Mouse (Mus musculus): ENCODE measurements at regions not wholly inside any gene's neighbourhood (a gene's known extent, or its start where the extent isn't known, plus 50 kb on each side); places are given as distances from the start of the nearest gene placed in this dataset.

DNA sequence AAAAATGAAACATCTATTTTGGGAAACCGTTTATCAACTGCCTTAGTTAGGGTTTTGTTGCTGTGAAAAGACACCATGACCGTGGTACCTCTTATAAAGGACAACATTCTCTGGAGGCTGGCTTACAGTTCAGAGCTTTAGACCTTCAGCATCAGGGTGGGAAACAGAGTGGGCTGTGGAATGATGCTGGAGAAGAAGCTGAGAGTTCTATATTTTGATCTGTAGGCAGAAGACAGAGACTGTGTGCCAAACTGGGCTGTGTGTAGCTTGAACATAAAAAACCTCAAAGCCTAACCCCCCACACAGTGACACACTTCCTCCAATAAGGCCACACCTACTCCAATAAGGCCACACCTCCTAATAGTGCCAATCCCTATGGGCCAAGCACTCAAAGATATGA lies 158.8 kb downstream of the Npr3 start:
- no peak for TF ChIP-seq CTCF (IDR thresholded peaks at IDR 0.05; ENCODE audit: low read depth)
- no peak overlapping the region for H3K4me2 ChIP-seq (replicated peaks; ENCODE audit: low read depth)
- no peaks in the 10 kb centered on the region for H3K27me3 ChIP-seq (replicated peaks; ENCODE audit: control insufficient read depth, insufficient read depth, low read length)
- no peaks in the 10 kb centered on the region for H3K4me1 ChIP-seq (replicated peaks; ENCODE audit: control insufficient read depth, insufficient read depth, low read length)
- no peak overlapping the region for H3K4me3 ChIP-seq (ENCODE audit: low read depth, low read length)
- no peaks in the 10 kb centered on the region for H3K36me3 ChIP-seq (ENCODE audit: control insufficient read depth, insufficient read depth)
- no peak for ATAC-seq
- H3K9me3 ChIP-seq (ENCODE audit: control insufficient read depth): no peaks in the 10 kb centered on the region
- WGBS: 81% methylated on average over 2 of the region's 2 CpGs
- no peak overlapping the region for H3K9ac ChIP-seq (ENCODE audit: low read depth, low read length)
- no peak overlapping the region for H3K27ac ChIP-seq (ENCODE audit: low read depth, low read length)

DNA sequence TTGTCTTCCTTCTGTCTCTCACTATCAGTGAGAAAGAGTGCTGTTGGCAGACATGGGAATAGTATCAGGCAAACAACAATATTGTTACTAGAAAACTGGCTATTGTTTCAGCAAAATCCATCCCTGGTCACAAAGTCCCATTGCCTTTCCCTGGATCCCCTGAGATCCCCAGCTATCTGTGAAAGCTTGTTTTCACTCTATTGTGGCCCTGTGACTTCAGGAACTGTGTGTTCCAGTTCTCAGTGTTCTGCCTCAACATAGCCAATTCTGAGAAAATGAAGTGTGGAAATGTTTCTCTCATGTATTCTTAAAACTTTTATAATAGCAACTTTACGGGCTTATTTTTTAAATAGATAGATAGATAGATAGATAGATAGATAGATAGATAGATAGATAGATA lies 160.3 kb downstream of the Npr3 start:
- no peaks in the 10 kb centered on the region for H3K9me3 ChIP-seq (ENCODE audit: control insufficient read depth)
- ATAC-seq: no peak
- no peak overlapping the region for H3K4me3 ChIP-seq (ENCODE audit: low read depth, low read length)
- no peak overlapping the region for H3K27ac ChIP-seq (ENCODE audit: low read depth, low read length)
- H3K27me3 ChIP-seq (replicated peaks; ENCODE audit: control insufficient read depth, insufficient read depth, low read length): no peaks in the 10 kb centered on the region
- no peaks in the 10 kb centered on the region for H3K36me3 ChIP-seq (ENCODE audit: control insufficient read depth, insufficient read depth)
- 92% methylated on average over 1 of the region's 1 CpGs for WGBS
- no peak overlapping the region for H3K4me2 ChIP-seq (replicated peaks; ENCODE audit: low read depth)
- no peak for TF ChIP-seq CTCF (IDR thresholded peaks at IDR 0.05; ENCODE audit: low read depth)
- H3K4me1 ChIP-seq (replicated peaks; ENCODE audit: control insufficient read depth, insufficient read depth, low read length): no peaks in the 10 kb centered on the region
- H3K9ac ChIP-seq (ENCODE audit: low read depth, low read length): no peak overlapping the region

- no peak for ATAC-seq
- Histone ChIP-seq H3K9ac (ENCODE audit: low read depth, low read length) (no peak overlapping the region), H3K4me3 (ENCODE audit: low read depth, low read length) (no peak overlapping the region), H3K27me3 (replicated peaks; ENCODE audit: control insufficient read depth, insufficient read depth, low read length) (no peaks in the 10 kb centered on the region), H3K4me1 (replicated peaks; ENCODE audit: control insufficient read depth, insufficient read depth, low read length) (no peaks in the 10 kb centered on the region), H3K36me3 (ENCODE audit: control insufficient read depth, insufficient read depth) (no peaks in the 10 kb centered on the region), H3K4me2 (replicated peaks; ENCODE audit: low read depth) (no peak overlapping the region), H3K27ac (ENCODE audit: low read depth, low read length) (no peak overlapping the region), H3K9me3 (ENCODE audit: control insufficient read depth) (no peaks in the 10 kb centered on the region)
- WGBS: 56% methylated on average over 9 of the region's 9 CpGs
- no peak for TF ChIP-seq CTCF (IDR thresholded peaks at IDR 0.05; ENCODE audit: low read depth)
Observed at GRCm38 (mm10) chr15:11745629-11746372, 161.3 kb downstream of the Npr3 start.

DNA sequence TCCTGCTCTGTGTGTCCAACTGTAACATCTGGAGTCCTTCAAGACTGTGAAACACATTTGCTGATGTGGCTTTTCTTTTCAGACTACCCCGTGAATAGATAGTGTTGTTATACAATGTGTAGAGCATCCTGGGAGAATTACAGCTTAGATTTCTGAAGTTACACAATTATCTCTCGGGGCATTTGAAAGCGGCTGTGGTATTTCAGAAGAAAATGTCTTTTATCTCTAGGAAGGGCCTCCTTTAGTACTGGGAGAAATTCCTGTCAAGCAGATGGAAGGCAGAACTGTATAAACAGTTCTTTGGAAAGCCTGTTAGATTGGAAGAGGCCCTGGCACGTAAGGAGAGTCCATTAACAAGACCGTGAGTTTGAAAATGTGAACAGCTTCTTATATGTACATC lies 162.2 kb downstream of the Npr3 start:
- TF ChIP-seq CTCF (IDR thresholded peaks at IDR 0.05; ENCODE audit: low read depth): no peak
- 40% methylated on average over 5 of the region's 5 CpGs for WGBS
- H3K27ac ChIP-seq (ENCODE audit: low read depth, low read length): no peak overlapping the region
- H3K9me3 ChIP-seq (ENCODE audit: control insufficient read depth): no peaks in the 10 kb centered on the region
- no peaks in the 10 kb centered on the region for H3K4me1 ChIP-seq (replicated peaks; ENCODE audit: control insufficient read depth, insufficient read depth, low read length)
- H3K9ac ChIP-seq (ENCODE audit: low read depth, low read length): no peak overlapping the region
- H3K4me2 ChIP-seq (replicated peaks; ENCODE audit: low read depth): no peak overlapping the region
- no peak for ATAC-seq
- H3K4me3 ChIP-seq (ENCODE audit: low read depth, low read length): no peak overlapping the region
- H3K36me3 ChIP-seq (ENCODE audit: control insufficient read depth, insufficient read depth): no peaks in the 10 kb centered on the region
- no peaks in the 10 kb centered on the region for H3K27me3 ChIP-seq (replicated peaks; ENCODE audit: control insufficient read depth, insufficient read depth, low read length)

DNA sequence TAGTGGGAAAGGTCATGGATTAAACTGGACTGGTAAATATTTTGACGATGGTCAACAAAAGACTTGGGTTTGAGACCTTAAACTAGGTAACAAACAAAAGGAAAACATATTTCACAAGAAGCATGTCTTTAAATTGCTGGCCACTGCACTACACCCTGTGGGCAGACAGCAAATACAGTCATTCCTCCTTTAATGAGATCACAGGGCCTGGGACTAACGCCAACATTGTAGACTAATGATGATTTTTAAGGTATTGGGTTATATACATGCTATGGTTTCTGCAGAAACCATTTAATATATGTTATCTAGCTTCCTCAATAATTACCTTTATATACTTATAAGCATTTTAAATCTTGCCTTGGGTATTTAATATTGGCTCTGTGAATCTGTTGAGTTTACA lies 162.8 kb downstream of the Npr3 start:
- Histone ChIP-seq H3K9ac (ENCODE audit: low read depth, low read length) (no peak overlapping the region), H3K4me3 (ENCODE audit: low read depth, low read length) (no peak overlapping the region), H3K4me1 (replicated peaks; ENCODE audit: control insufficient read depth, insufficient read depth, low read length) (no peaks in the 10 kb centered on the region), H3K27me3 (replicated peaks; ENCODE audit: control insufficient read depth, insufficient read depth, low read length) (no peaks in the 10 kb centered on the region), H3K9me3 (ENCODE audit: control insufficient read depth) (no peaks in the 10 kb centered on the region), H3K4me2 (replicated peaks; ENCODE audit: low read depth) (no peak overlapping the region), H3K36me3 (ENCODE audit: control insufficient read depth, insufficient read depth) (no peaks in the 10 kb centered on the region), H3K27ac (ENCODE audit: low read depth, low read length) (no peak overlapping the region)
- 74% methylated on average over 2 of the region's 2 CpGs for WGBS
- no peak for TF ChIP-seq CTCF (IDR thresholded peaks at IDR 0.05; ENCODE audit: low read depth)
- ATAC-seq: no peak

GRCm38 (mm10) chr15:11742820-11743219 lies 164.3 kb downstream of the Npr3 start:
- Histone ChIP-seq H3K4me3 (ENCODE audit: low read depth, low read length) (no peak overlapping the region), H3K9ac (ENCODE audit: low read depth, low read length) (no peak overlapping the region), H3K36me3 (ENCODE audit: control insufficient read depth, insufficient read depth) (no peaks in the 10 kb centered on the region), H3K4me2 (replicated peaks; ENCODE audit: low read depth) (no peak overlapping the region), H3K27ac (ENCODE audit: low read depth, low read length) (no peak overlapping the region), H3K27me3 (replicated peaks; ENCODE audit: control insufficient read depth, insufficient read depth, low read length) (no peaks in the 10 kb centered on the region), H3K9me3 (ENCODE audit: control insufficient read depth) (no peaks in the 10 kb centered on the region), H3K4me1 (replicated peaks; ENCODE audit: control insufficient read depth, insufficient read depth, low read length) (no peaks in the 10 kb centered on the region)
- no peak for ATAC-seq
- no peak for TF ChIP-seq CTCF (IDR thresholded peaks at IDR 0.05; ENCODE audit: low read depth)
- 74% methylated on average over 7 of the region's 7 CpGs for WGBS

DNA sequence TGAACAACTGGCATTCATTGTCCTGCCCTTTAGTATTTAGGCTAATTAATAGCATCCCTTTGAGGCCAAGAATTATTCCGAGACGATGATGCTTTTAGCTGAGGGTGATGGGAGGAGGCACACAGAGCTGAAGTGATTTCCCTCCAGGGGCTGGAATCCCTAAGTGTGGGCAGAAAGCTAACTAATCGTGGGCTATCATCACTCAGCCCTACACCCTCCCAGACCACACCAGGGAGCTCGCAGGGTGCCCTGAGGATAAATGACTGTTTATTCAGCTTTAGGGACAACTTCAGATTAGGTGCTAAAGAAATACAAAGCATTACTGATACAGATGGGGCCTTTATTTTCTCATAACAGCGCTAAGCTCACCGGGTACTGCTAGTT lies 164.7 kb downstream of the Npr3 start:
- Histone ChIP-seq H3K9ac (ENCODE audit: low read depth, low read length) (no peak overlapping the region), H3K4me3 (ENCODE audit: low read depth, low read length) (no peak overlapping the region), H3K27ac (ENCODE audit: low read depth, low read length) (no peak overlapping the region), H3K4me2 (replicated peaks; ENCODE audit: low read depth) (no peak overlapping the region), H3K27me3 (replicated peaks; ENCODE audit: control insufficient read depth, insufficient read depth, low read length) (no peaks in the 10 kb centered on the region), H3K36me3 (ENCODE audit: control insufficient read depth, insufficient read depth) (no peaks in the 10 kb centered on the region), H3K4me1 (replicated peaks; ENCODE audit: control insufficient read depth, insufficient read depth, low read length) (no peaks in the 10 kb centered on the region), H3K9me3 (ENCODE audit: control insufficient read depth) (no peaks in the 10 kb centered on the region)
- ATAC-seq: no peak
- 46% methylated on average over 6 of the region's 6 CpGs for WGBS
- no peak for TF ChIP-seq CTCF (IDR thresholded peaks at IDR 0.05; ENCODE audit: low read depth)
